26 mouse cellular contexts compared by ENCODE assay signal in genomic region chr8:110793936-110794335, GRCm38 (mm10). TPM values are rescaled to one million over a fixed set of nuclear protein-coding genes. Genes with fewer than 3 reads are reported as not detected.
DNase-seq lines count a peak whose midpoint lies in the region; ATAC-seq and TF ChIP-seq lines count a peak whose summit lies in the region.
"Had no signal": no experiment of that assay in that cellular context is flagged by ENCODE, and none has a peak within 500 bp of the region (broad histone marks: within the 10 kb centered on the region; RNA-seq: fewer than 3 reads in every experiment).

No protein-coding gene starts in this region.

- no peak overlapping the region for H3K4me3 ChIP-seq in lung, embryonic 16.5 days (ENCODE audit: low read length)
- no peak overlapping the region for H3K4me3 ChIP-seq in kidney, embryonic 15.5 days (replicated peaks)
- H3K4me3 ChIP-seq in hindbrain, embryonic 16.5 days (ENCODE audit: low read length) = no peak overlapping the region
- H3K4me3 ChIP-seq: embryonic facial prominence, embryonic 12.5 days; erythroblast, embryonic 14.5 days; forebrain, embryonic 12.5 days; heart, embryonic 10.5 days; hindbrain, embryonic 10.5 days; layer of hippocampus, adult 2 months; neural tube, embryonic 13.5 days had no signal

- H3K4me2 ChIP-seq in lung, embryonic 16.5 days (ENCODE audit: low read depth, low read length) = no peak overlapping the region
- H3K4me2 ChIP-seq in kidney, embryonic 15.5 days = no peak overlapping the region
- no peak overlapping the region for H3K4me2 ChIP-seq in hindbrain, embryonic 16.5 days (ENCODE audit: low read length)
- H3K4me2 ChIP-seq: embryonic facial prominence, embryonic 12.5 days; forebrain, embryonic 12.5 days; neural tube, embryonic 13.5 days had no signal

- POLR2A ChIA-PET in Patski (lab: Charles Lee) = interaction anchor here (0.8 to 3.4 kb wide), 10 partner anchors 9 to 53 kb away, joined by 3 to 23 read pairs (median 6); partner anchors contain the start of genes Cog4, Il34 and Sf3b3

- ATAC-seq in lung, embryonic 16.5 days (ENCODE audit: low read depth) = no peak
- peak; percentile 65 for ATAC-seq in Patski
- ATAC-seq in kidney, embryonic 15.5 days (replicated peaks; ENCODE audit: low FRiP score) = no peak
- ATAC-seq in monocyte, adult 5-6 weeks (replicated peaks; ENCODE audit: insufficient number of reproducible peaks, low FRiP score, low TSS enrichment, poor library complexity, severe bottlenecking) = no peak
- no peak for ATAC-seq in hindbrain, embryonic 16.5 days
- ATAC-seq: hindbrain, postnatal 0 days had no signal

- WGBS in lung, embryonic 16.5 days = 86% methylated on average over 9 of the region's 9 CpGs
- WGBS in kidney, embryonic 15.5 days = 85% methylated on average over 9 of the region's 9 CpGs
- 92% methylated on average over 9 of the region's 9 CpGs for WGBS in hindbrain, embryonic 16.5 days

- H3K4me1 ChIP-seq in lung, embryonic 16.5 days (replicated peaks; ENCODE audit: control insufficient read depth, insufficient read depth, low read length) = peaks cover 28% of the 10 kb centered on the region
- H3K4me1 ChIP-seq in kidney, embryonic 15.5 days = peaks cover 46% of the 10 kb centered on the region
- H3K4me1 ChIP-seq in hindbrain, embryonic 16.5 days (ENCODE audit: control insufficient read depth, insufficient read depth, low read depth, low read length) = peaks cover 4% of the 10 kb centered on the region; the same call in 1 of the 2 replicates
- H3K4me1 ChIP-seq: embryonic facial prominence, embryonic 12.5 days; forebrain, embryonic 12.5 days; neural tube, embryonic 13.5 days had no signal

- H3K9ac ChIP-seq in lung, embryonic 16.5 days (ENCODE audit: low read length) = no peak overlapping the region
- H3K9ac ChIP-seq in kidney, embryonic 15.5 days = no peak overlapping the region
- no peak overlapping the region for H3K9ac ChIP-seq in hindbrain, embryonic 16.5 days (ENCODE audit: low read depth, low read length)
- H3K9ac ChIP-seq: embryonic facial prominence, embryonic 12.5 days; forebrain, embryonic 12.5 days; neural tube, embryonic 13.5 days had no signal

- in situ Hi-C loops in Patski (cut with MboI; ENCODE audit: low pct_unique_long_range_greater_than_20kb) = loop anchor here (5.0 to 25.0 kb wide), 2 partner anchors 48 to 943 kb away; partner anchors contain the start of gene Bcar1

- H3K27ac ChIP-seq in lung, embryonic 16.5 days (ENCODE audit: low read length) = peak overlapping the region; percentile 68
- H3K27ac ChIP-seq in kidney, embryonic 15.5 days = peak overlapping the region; percentile 92
- no peak overlapping the region for H3K27ac ChIP-seq in hindbrain, embryonic 16.5 days (ENCODE audit: low read depth, low read length)
- H3K27ac ChIP-seq: embryonic facial prominence, embryonic 12.5 days; forebrain, embryonic 12.5 days; heart, embryonic 10.5 days; hindbrain, embryonic 10.5 days; hindbrain, postnatal 0 days; layer of hippocampus, adult 2 months; neural tube, embryonic 13.5 days had no signal

- H3K9me3 ChIP-seq in lung, embryonic 16.5 days (ENCODE audit: control insufficient read depth, low read length) = peaks cover 4% of the 10 kb centered on the region; the same call in 1 of the 2 replicates
- peaks cover 3% of the 10 kb centered on the region; the same call in 1 of the 2 replicates for H3K9me3 ChIP-seq in kidney, embryonic 15.5 days (replicated peaks)
- no peaks in the 10 kb centered on the region for H3K9me3 ChIP-seq in hindbrain, embryonic 16.5 days (ENCODE audit: control insufficient read depth, low read length)
- H3K9me3 ChIP-seq: forebrain, embryonic 12.5 days; neural tube, embryonic 13.5 days had no signal

- H3K36me3 ChIP-seq in lung, embryonic 16.5 days (ENCODE audit: control insufficient read depth, insufficient read depth, low read length) = no peaks in the 10 kb centered on the region
- no peaks in the 10 kb centered on the region for H3K36me3 ChIP-seq in kidney, embryonic 15.5 days
- no peaks in the 10 kb centered on the region for H3K36me3 ChIP-seq in hindbrain, embryonic 16.5 days (ENCODE audit: control insufficient read depth, insufficient read depth, low read length)
- H3K36me3 ChIP-seq: embryonic facial prominence, embryonic 12.5 days; forebrain, embryonic 12.5 days; heart, embryonic 10.5 days; hindbrain, embryonic 10.5 days; neural tube, embryonic 13.5 days had no signal

- CTCF ChIA-PET in Patski (lab: Charles Lee) = interaction anchor here (0.7 to 2.8 kb wide), 11 partner anchors 12 to 49 kb away, joined by 3 to 9 read pairs (median 3); partner anchors contain the start of gene Il34

- TF ChIP-seq CTCF in Patski (IDR thresholded peaks at IDR 0.05) = no peak

- no peak for DNase-seq in lung, postnatal 10 days
- DNase-seq in Patski (ENCODE audit: low read depth, low spot score) = peak; percentile 95
- no peak for DNase-seq in Muller cell, postnatal 12 days (ENCODE audit: inconsistent ontology term)
- DNase-seq: adrenal gland, adult 8-10 months; cerebellum, adult 11-12 months; heart, postnatal 10 days; layer of hippocampus, postnatal 36 days; lung, postnatal 4 days; midbrain, embryonic 14.5 days; right cerebral cortex, postnatal 4 days; thymus, adult 2 months; thymus, postnatal 4 days had no signal

- no peaks in the 10 kb centered on the region for H3K27me3 ChIP-seq in lung, embryonic 16.5 days (ENCODE audit: control insufficient read depth, insufficient read depth, low read depth, low read length)
- H3K27me3 ChIP-seq in Patski = no peaks in the 10 kb centered on the region
- H3K27me3 ChIP-seq in kidney, embryonic 15.5 days = no peaks in the 10 kb centered on the region
- H3K27me3 ChIP-seq in hindbrain, embryonic 16.5 days (replicated peaks; ENCODE audit: control insufficient read depth, insufficient read depth, low read length) = no peaks in the 10 kb centered on the region
- H3K27me3 ChIP-seq: embryonic facial prominence, embryonic 12.5 days; forebrain, embryonic 12.5 days; neural tube, embryonic 13.5 days had no signal

RNA-seq across cellular contexts. Expression of gene Il34, which starts 11.8 kb away (rescaled TPM):
- polyA plus RNA-seq in lung, embryonic 16.5 days (2015; fragmentation: Nextera tagmentation; extraction: Ambion mirVana) = 4.9 and 6.5 TPM in 2 replicates
- polyA plus RNA-seq in Patski (2021) = 35.6 TPM
- 1.8 and 2.0 TPM in 2 replicates for polyA plus RNA-seq in kidney, embryonic 15.5 days (2015; fragmentation: Nextera tagmentation; extraction: Ambion mirVana)
- total RNA-seq in monocyte, adult 5-6 weeks (2017) = not detected in 3 replicates
- 7.7 and 8.8 TPM in 2 replicates for polyA plus RNA-seq in hindbrain, embryonic 16.5 days (2015; fragmentation: Nextera tagmentation; extraction: Ambion mirVana)
- total RNA-seq: megakaryocyte-erythroid progenitor cell, adult 5-6 weeks had no signal
- polyA plus RNA-seq: erythroblast, embryonic 14.5 days; heart, embryonic 10.5 days; limb, embryonic 11.5 days had no signal

RNA-seq across cellular contexts. Expression of gene Cog4, which starts 52.5 kb away (rescaled TPM):
- 73.9 and 74.9 TPM in 2 replicates for polyA plus RNA-seq in lung, embryonic 16.5 days (2015; fragmentation: Nextera tagmentation; extraction: Ambion mirVana)
- 95.9 TPM for polyA plus RNA-seq in Patski (2021)
- polyA plus RNA-seq in kidney, embryonic 15.5 days (2015; fragmentation: Nextera tagmentation; extraction: Ambion mirVana) = 77.1 and 77.3 TPM in 2 replicates
- 31.6 to 42.9 TPM (median 40.7 TPM) in 3 replicates for total RNA-seq in monocyte, adult 5-6 weeks (2017)
- 74.1 and 77.4 TPM in 2 replicates for polyA plus RNA-seq in hindbrain, embryonic 16.5 days (2015; fragmentation: Nextera tagmentation; extraction: Ambion mirVana)

RNA-seq across cellular contexts. Expression of gene Sf3b3, which starts 52.7 kb away (rescaled TPM):
- 132 and 140 TPM in 2 replicates for polyA plus RNA-seq in lung, embryonic 16.5 days (2015; fragmentation: Nextera tagmentation; extraction: Ambion mirVana)
- 129 TPM for polyA plus RNA-seq in Patski (2021)
- polyA plus RNA-seq in kidney, embryonic 15.5 days (2015; fragmentation: Nextera tagmentation; extraction: Ambion mirVana) = 161 and 167 TPM in 2 replicates
- 79.7 to 124 TPM (median 114 TPM) in 3 replicates for total RNA-seq in monocyte, adult 5-6 weeks (2017)
- polyA plus RNA-seq in hindbrain, embryonic 16.5 days (2015; fragmentation: Nextera tagmentation; extraction: Ambion mirVana) = 78.4 and 92.3 TPM in 2 replicates
